Mouse (Mus musculus): ENCODE results near the gene Htr3b. TPM values are rescaled to one million over a fixed set of nuclear protein-coding genes. Genes with fewer than 3 reads are reported as not detected.
"Not testable (repeated sequence)": the region's sequence is repeated elsewhere in the genome, so short reads cannot be mapped to it uniquely, and the experiment has no call there.

The Htr3b gene
- polyA plus RNA-seq, 1 experiment from 2014 or later = not detected

GRCm38 (mm10) chr9:48984845-48985707 is 20.3 kb upstream of the Htr3b start, which contains the start of gene Usp28:
TSS of gene Usp28 (plus strand) at chr9:48985375.
- Histone ChIP-seq H3K4me2 (ENCODE audit: low read length) (peak within 1 kb of the TSS; percentile 71), H3K27ac (replicated peaks; ENCODE audit: low read depth, low read length) (peak within 1 kb of the TSS; percentile 75), H3K9ac (replicated peaks; ENCODE audit: low read length) (peak within 1 kb of the TSS; percentile 75), H3K36me3 (ENCODE audit: control insufficient read depth, insufficient read depth, low read length) (no peaks in the 10 kb centered on the region), H3K4me3 (replicated peaks; ENCODE audit: low read depth, low read length) (peak within 1 kb of the TSS; percentile 72), H3K4me1 (ENCODE audit: control insufficient read depth, insufficient read depth, low read length) (peaks cover 25% of the 10 kb centered on the region), H3K9me3 (ENCODE audit: control insufficient read depth, low read length) (no peaks in the 10 kb centered on the region), H3K27me3 (ENCODE audit: control insufficient read depth, insufficient read depth, low read length) (no peaks in the 10 kb centered on the region)
- under 1% methylated on average over 83 of the region's 94 CpGs for WGBS
- DNase-seq (peak; percentile 100), ATAC-seq (ENCODE audit: low FRiP score, low TSS enrichment) (peak; percentile 94)

GRCm38 (mm10) chr9:48984320-48984844 is 19.6 kb upstream of the Htr3b start:
- Histone ChIP-seq H3K4me2 (ENCODE audit: low read length) (peak overlapping the region; percentile 71), H3K4me3 (replicated peaks; ENCODE audit: low read depth, low read length) (peak overlapping the region; percentile 72), H3K27me3 (ENCODE audit: control insufficient read depth, insufficient read depth, low read length) (no peaks in the 10 kb centered on the region), H3K4me1 (ENCODE audit: control insufficient read depth, insufficient read depth, low read length) (peaks cover 25% of the 10 kb centered on the region), H3K9me3 (ENCODE audit: control insufficient read depth, low read length) (no peaks in the 10 kb centered on the region), H3K27ac (replicated peaks; ENCODE audit: low read depth, low read length) (peak overlapping the region; percentile 75), H3K9ac (replicated peaks; ENCODE audit: low read length) (peak overlapping the region; percentile 58), H3K36me3 (ENCODE audit: control insufficient read depth, insufficient read depth, low read length) (no peaks in the 10 kb centered on the region)
- 27% methylated on average over 8 of the region's 8 CpGs for WGBS
- DNase-seq (no peak), ATAC-seq (ENCODE audit: low FRiP score, low TSS enrichment) (peak; percentile 13)

- not testable (repeated sequence) for H3K4me3 ChIP-seq (replicated peaks; ENCODE audit: low read depth, low read length); H3K9me3 ChIP-seq (ENCODE audit: control insufficient read depth, low read length); H3K36me3 ChIP-seq (ENCODE audit: control insufficient read depth, insufficient read depth, low read length); DNase-seq; H3K4me2 ChIP-seq (ENCODE audit: low read length); H3K27me3 ChIP-seq (ENCODE audit: control insufficient read depth, insufficient read depth, low read length); ATAC-seq (ENCODE audit: low FRiP score, low TSS enrichment); H3K27ac ChIP-seq (replicated peaks; ENCODE audit: low read depth, low read length); H3K9ac ChIP-seq (replicated peaks; ENCODE audit: low read length)
- WGBS = 96% methylated on average over 6 of the region's 6 CpGs
- H3K4me1 ChIP-seq (ENCODE audit: control insufficient read depth, insufficient read depth, low read length) = peaks cover 25% of the 10 kb centered on the region
Measured at GRCm38 (mm10) chr9:48983801-48984200, 19.0 kb upstream of the Htr3b start.

GRCm38 (mm10) chr9:48981827-48982226 is 17.0 kb upstream of the Htr3b start:
- no peaks in the 10 kb centered on the region for H3K27me3 ChIP-seq (ENCODE audit: control insufficient read depth, insufficient read depth, low read length)
- H3K9ac ChIP-seq (replicated peaks; ENCODE audit: low read length) = no peak overlapping the region
- DNase-seq = no peak
- H3K4me2 ChIP-seq (ENCODE audit: low read length) = no peak overlapping the region
- no peak overlapping the region for H3K4me3 ChIP-seq (replicated peaks; ENCODE audit: low read depth, low read length)
- H3K9me3 ChIP-seq (ENCODE audit: control insufficient read depth, low read length) = no peaks in the 10 kb centered on the region
- peaks cover 14% of the 10 kb centered on the region for H3K4me1 ChIP-seq (ENCODE audit: control insufficient read depth, insufficient read depth, low read length)
- no peak overlapping the region for H3K27ac ChIP-seq (replicated peaks; ENCODE audit: low read depth, low read length)
- ATAC-seq (ENCODE audit: low FRiP score, low TSS enrichment) = no peak
- H3K36me3 ChIP-seq (ENCODE audit: control insufficient read depth, insufficient read depth, low read length) = no peaks in the 10 kb centered on the region

- no peaks in the 10 kb centered on the region for H3K27me3 ChIP-seq (ENCODE audit: control insufficient read depth, insufficient read depth, low read length)
- H3K9me3 ChIP-seq (ENCODE audit: control insufficient read depth, low read length) = no peaks in the 10 kb centered on the region
- H3K36me3 ChIP-seq (ENCODE audit: control insufficient read depth, insufficient read depth, low read length) = no peaks in the 10 kb centered on the region
- DNase-seq (no peak), ATAC-seq (ENCODE audit: low FRiP score, low TSS enrichment) (no peak)
- no peak overlapping the region for H3K4me2 ChIP-seq (ENCODE audit: low read length)
- H3K4me1 ChIP-seq (ENCODE audit: control insufficient read depth, insufficient read depth, low read length) = peaks cover 4% of the 10 kb centered on the region; the same call in 1 of the 2 replicates
- no peak overlapping the region for H3K27ac ChIP-seq (replicated peaks; ENCODE audit: low read depth, low read length)
- H3K9ac ChIP-seq (replicated peaks; ENCODE audit: low read length) = no peak overlapping the region
- WGBS = 84% methylated on average over 3 of the region's 3 CpGs
- H3K4me3 ChIP-seq (replicated peaks; ENCODE audit: low read depth, low read length) = no peak overlapping the region
Measured at GRCm38 (mm10) chr9:48980781-48981180, 16.0 kb upstream of the Htr3b start.

GRCm38 (mm10) chr9:48980371-48980770 is 15.6 kb upstream of the Htr3b start:
- no peak overlapping the region for H3K4me2 ChIP-seq (ENCODE audit: low read length)
- no peaks in the 10 kb centered on the region for H3K36me3 ChIP-seq (ENCODE audit: control insufficient read depth, insufficient read depth, low read length)
- 80% methylated on average over 5 of the region's 5 CpGs for WGBS
- H3K4me3 ChIP-seq (replicated peaks; ENCODE audit: low read depth, low read length) = no peak overlapping the region
- no peak overlapping the region for H3K27ac ChIP-seq (replicated peaks; ENCODE audit: low read depth, low read length)
- H3K27me3 ChIP-seq (ENCODE audit: control insufficient read depth, insufficient read depth, low read length) = no peaks in the 10 kb centered on the region
- ATAC-seq (ENCODE audit: low FRiP score, low TSS enrichment) (no peak), DNase-seq (no peak)
- H3K4me1 ChIP-seq (ENCODE audit: control insufficient read depth, insufficient read depth, low read length) = 0 out of 2 replicates have a peak, but pooled peaks cover 4% of the 10 kb centered on the region
- no peaks in the 10 kb centered on the region for H3K9me3 ChIP-seq (ENCODE audit: control insufficient read depth, low read length)
- H3K9ac ChIP-seq (replicated peaks; ENCODE audit: low read length) = no peak overlapping the region

GRCm38 (mm10) chr9:48976661-48977355 is 12.0 kb upstream of the Htr3b start:
- no peak overlapping the region for H3K9ac ChIP-seq (replicated peaks; ENCODE audit: low read length)
- DNase-seq (no peak), ATAC-seq (ENCODE audit: low FRiP score, low TSS enrichment) (no peak)
- H3K4me2 ChIP-seq (ENCODE audit: low read length) = no peak overlapping the region
- H3K36me3 ChIP-seq (ENCODE audit: control insufficient read depth, insufficient read depth, low read length) = no peaks in the 10 kb centered on the region
- H3K4me1 ChIP-seq (ENCODE audit: control insufficient read depth, insufficient read depth, low read length) = no peaks in the 10 kb centered on the region
- H3K27me3 ChIP-seq (ENCODE audit: control insufficient read depth, insufficient read depth, low read length) = no peaks in the 10 kb centered on the region
- H3K4me3 ChIP-seq (replicated peaks; ENCODE audit: low read depth, low read length) = no peak overlapping the region
- 88% methylated on average over 6 of the region's 6 CpGs for WGBS
- no peaks in the 10 kb centered on the region for H3K9me3 ChIP-seq (ENCODE audit: control insufficient read depth, low read length)
- H3K27ac ChIP-seq (replicated peaks; ENCODE audit: low read depth, low read length) = no peak overlapping the region

- Histone ChIP-seq H3K36me3 (ENCODE audit: control insufficient read depth, insufficient read depth, low read length) (no peaks in the 10 kb centered on the region), H3K4me1 (ENCODE audit: control insufficient read depth, insufficient read depth, low read length) (no peaks in the 10 kb centered on the region), H3K27me3 (ENCODE audit: control insufficient read depth, insufficient read depth, low read length) (no peaks in the 10 kb centered on the region), H3K4me3 (replicated peaks; ENCODE audit: low read depth, low read length) (no peak overlapping the region), H3K9me3 (ENCODE audit: control insufficient read depth, low read length) (no peaks in the 10 kb centered on the region), H3K9ac (replicated peaks; ENCODE audit: low read length) (no peak overlapping the region), H3K27ac (replicated peaks; ENCODE audit: low read depth, low read length) (no peak overlapping the region), H3K4me2 (ENCODE audit: low read length) (no peak overlapping the region)
- 32% methylated on average over 3 of the region's 3 CpGs for WGBS
- no peak for ATAC-seq (ENCODE audit: low FRiP score, low TSS enrichment)
- DNase-seq = peak; percentile 89
Measured at GRCm38 (mm10) chr9:48972494-48972893, 7.7 kb upstream of the Htr3b start.

All from midbrain, embryonic 14.5 days (tissue).